Mouse (Mus musculus): ENCODE measurements around the gene Dyrk1b.
"Not testable (repeated sequence)": the region's sequence is repeated elsewhere in the genome, so short reads cannot be mapped to it uniquely, and the experiment has no call there.

Gene Dyrk1b

GRCm38 (mm10) chr7:28179228-28179627, at the start of gene Dyrk1b:
TSS of gene Dyrk1b (plus strand) at chr7:28179469.
- DNase-seq (ENCODE audit: low read depth, low spot score): peak; percentile 97

- DNase-seq (ENCODE audit: low read depth, low spot score): peak; percentile 49
Measured at GRCm38 (mm10) chr7:28137613-28138012, 41.7 kb upstream of the Dyrk1b start.

GRCm38 (mm10) chr7:28148263-28148662, 31.0 kb upstream of the Dyrk1b start:
- no peak for DNase-seq (ENCODE audit: low read depth, low spot score)

GRCm38 (mm10) chr7:28149841-28150240, 29.4 kb upstream of the Dyrk1b start:
- DNase-seq (ENCODE audit: low read depth, low spot score): no peak

- DNase-seq (ENCODE audit: low read depth, low spot score): no peak
Measured at GRCm38 (mm10) chr7:28151584-28152221, 27.6 kb upstream of the Dyrk1b start.

GRCm38 (mm10) chr7:28153595-28153994, 25.7 kb upstream of the Dyrk1b start:
- not testable (repeated sequence) for DNase-seq (ENCODE audit: low read depth, low spot score)

- no peak for DNase-seq (ENCODE audit: low read depth, low spot score)
Measured at GRCm38 (mm10) chr7:28159292-28159691, 20.0 kb upstream of the Dyrk1b start.

GRCm38 (mm10) chr7:28159893-28160292, 19.4 kb upstream of the Dyrk1b start:
- DNase-seq (ENCODE audit: low read depth, low spot score): no peak

GRCm38 (mm10) chr7:28161163-28161749, 18.0 kb upstream of the Dyrk1b start:
- no peak for DNase-seq (ENCODE audit: low read depth, low spot score)

GRCm38 (mm10) chr7:28165406-28165805, 13.9 kb upstream of the Dyrk1b start:
- DNase-seq (ENCODE audit: low read depth, low spot score): no peak

GRCm38 (mm10) chr7:28168320-28169115, 10.8 kb upstream of the Dyrk1b start:
- DNase-seq (ENCODE audit: low read depth, low spot score): no peak

- DNase-seq (ENCODE audit: low read depth, low spot score): peak; percentile 81
Measured at GRCm38 (mm10) chr7:28169489-28170422, 9.5 kb upstream of the Dyrk1b start, which contains the start of gene Fbl. TSS of gene Fbl (plus strand) at chr7:28169710.

GRCm38 (mm10) chr7:28175358-28175757, 3.9 kb upstream of the Dyrk1b start:
- no peak for DNase-seq (ENCODE audit: low read depth, low spot score)

- DNase-seq (ENCODE audit: low read depth, low spot score): peak; percentile 87
Measured at GRCm38 (mm10) chr7:28179741-28180377, 590 bp downstream of the Dyrk1b start.

GRCm38 (mm10) chr7:28180890-28181289, 1.6 kb downstream of the Dyrk1b start:
- DNase-seq (ENCODE audit: low read depth, low spot score): no peak

- no peak for DNase-seq (ENCODE audit: low read depth, low spot score)
Measured at GRCm38 (mm10) chr7:28181376-28181775, 2.1 kb downstream of the Dyrk1b start.

GRCm38 (mm10) chr7:28182320-28182719, 3.1 kb downstream of the Dyrk1b start:
- no peak for DNase-seq (ENCODE audit: low read depth, low spot score)

- no peak for DNase-seq (ENCODE audit: low read depth, low spot score)
Measured at GRCm38 (mm10) chr7:28185884-28186283, 6.6 kb downstream of the Dyrk1b start.

GRCm38 (mm10) chr7:28186631-28187030, 7.4 kb downstream of the Dyrk1b start:
- no peak for DNase-seq (ENCODE audit: low read depth, low spot score)

- DNase-seq (ENCODE audit: low read depth, low spot score): no peak
Measured at GRCm38 (mm10) chr7:28191489-28191888, 12.2 kb downstream of the Dyrk1b start.

GRCm38 (mm10) chr7:28191903-28192302, 12.6 kb downstream of the Dyrk1b start:
- no peak for DNase-seq (ENCODE audit: low read depth, low spot score)
